Mouse (Mus musculus) central nervous system, embryonic 11.5 days (tissue): ENCODE data around the gene Ssxb5. TPM values are rescaled to one million over a fixed set of nuclear protein-coding genes. Genes with fewer than 3 reads are reported as not detected.

Experiments used
- polyA plus RNA-seq: library from polyadenylated mRNA; depleted of rRNA; stranded (reverse); fragments of >200 nt; gene quantifications from 2 replicates; pipeline ENCODE4 v1.2.3, GENCODE M21; 2012; rRNA removed

Ssxb5 gene
- not detected in 2 replicates for polyA plus RNA-seq

GRCm38 (mm10) chrX:8803391-8803790 lies at the start of gene Ssxb5:
TSS of gene Ssxb5 (plus strand) at chrX:8803691.

GRCm38 (mm10) chrX:8843694-8844093 lies 40.2 kb downstream of the Ssxb5 start, which contains the start of gene Gm6592:
TSS of gene Gm6592 (plus strand) at chrX:8843994.

Other genes starting within 250 kb of the Ssxb5 start
- gene Ssxb3, start 211.9 kb upstream of the Ssxb5 start, polyA plus RNA-seq: not detected in 2 replicates
- not detected in 2 replicates for gene Ssxb8, start 112.8 kb upstream of the Ssxb5 start, polyA plus RNA-seq
- not detected in 2 replicates for gene Ssx9, start 55.3 kb upstream of the Ssxb5 start, polyA plus RNA-seq
- not detected in 2 replicates for gene Gm6592, start 40.3 kb downstream of the Ssxb5 start, polyA plus RNA-seq
- not detected in 2 replicates for gene Gm5751, start 70.6 kb downstream of the Ssxb5 start, polyA plus RNA-seq
- 7.4 and 7.9 TPM in 2 replicates for gene B630019K06Rik, start 88.7 kb downstream of the Ssxb5 start, polyA plus RNA-seq
- gene Fthl17b, start 159.3 kb downstream of the Ssxb5 start, polyA plus RNA-seq: not detected in 2 replicates
- not detected in 2 replicates for gene Fthl17c, start 172.9 kb downstream of the Ssxb5 start, polyA plus RNA-seq
- gene Fthl17d, start 183.1 kb downstream of the Ssxb5 start, polyA plus RNA-seq: not detected in 2 replicates
- gene Fthl17e, start 229.8 kb downstream of the Ssxb5 start, polyA plus RNA-seq: not detected in 2 replicates